Mouse (Mus musculus): ENCODE results near the gene Gm21972. TPM values are rescaled to one million over a fixed set of nuclear protein-coding genes. Genes with fewer than 3 reads are reported as not detected.

Gene Gm21972
- total RNA-seq, 2 experiments from 2014 or later = 0.91 to 6.3 TPM

GRCm38 (mm10) chr1:86160479-86160878 is 27.0 kb downstream of the Gm21972 start:
- no peak for DNase-seq (ENCODE audit: low spot score in 2 of 2)

GRCm38 (mm10) chr1:86161061-86161460 is 27.6 kb downstream of the Gm21972 start:
- no peak for DNase-seq (ENCODE audit: low spot score in 2 of 2)

- no peak for DNase-seq (ENCODE audit: low spot score in 2 of 2)
These were observed 41.2 kb downstream of the Gm21972 start for GRCm38 (mm10) chr1:86174602-86175001.

DNA sequence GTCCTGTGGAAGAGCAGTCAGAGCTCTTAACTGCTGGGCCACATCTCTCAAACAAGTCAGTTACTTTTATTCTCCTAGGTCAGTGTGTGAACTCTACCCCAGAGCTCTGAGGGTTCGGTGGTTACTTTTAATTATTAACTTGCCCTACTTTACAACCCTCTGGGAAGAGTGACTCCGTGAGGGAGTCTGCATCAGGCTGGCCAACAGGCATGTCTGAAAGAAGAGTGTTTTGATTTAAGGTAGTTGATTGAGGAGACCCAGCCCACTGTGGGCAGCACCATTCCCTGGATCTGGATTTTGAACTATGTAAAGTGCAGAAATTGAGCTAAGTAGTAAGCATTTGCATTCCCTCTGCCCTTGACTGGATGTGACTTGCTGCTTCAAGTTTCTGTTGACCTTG is 42.6 kb downstream of the Gm21972 start:
- no peak for DNase-seq (ENCODE audit: low spot score in 2 of 2)

DNA sequence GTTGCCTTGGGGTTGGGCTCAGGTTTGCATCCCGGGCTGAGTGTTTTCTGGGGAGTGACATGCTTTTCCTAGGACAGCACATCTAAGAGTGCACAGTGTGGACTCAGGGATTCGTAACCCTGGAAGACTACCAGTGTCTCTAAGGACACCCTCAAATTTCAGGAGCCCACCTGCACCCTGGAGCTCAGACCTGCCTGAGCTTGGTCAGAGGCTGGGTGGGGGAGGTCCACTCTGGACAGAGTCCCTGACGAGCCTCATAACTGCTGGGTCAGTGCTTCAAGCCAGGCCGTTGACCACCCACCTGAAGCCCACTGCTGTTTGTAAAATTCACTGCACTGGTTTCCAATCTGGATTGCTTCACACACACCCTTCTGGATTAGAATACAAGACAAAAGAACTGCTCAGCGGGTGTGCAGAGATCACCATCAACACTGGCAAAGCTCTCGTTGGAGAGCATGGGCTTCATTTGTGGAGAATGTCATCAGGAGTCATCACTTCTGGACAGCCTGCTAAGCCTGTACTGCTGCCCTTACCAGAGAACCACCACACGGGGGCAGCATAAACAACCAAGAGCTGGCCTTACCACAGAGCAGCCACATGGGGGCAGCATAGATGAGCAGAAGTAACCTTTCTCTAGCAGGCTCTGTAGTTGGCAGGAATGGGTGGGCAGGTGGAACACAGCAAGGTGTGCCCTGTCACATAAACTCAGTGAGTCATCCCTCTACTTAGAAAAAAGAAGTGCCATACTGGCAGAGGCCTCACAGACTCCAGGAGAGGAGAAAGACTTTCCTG is 45.2 kb downstream of the Gm21972 start:
- DNase-seq (ENCODE audit: low spot score in 2 of 2) = peak; percentile 86 to 87

DNA sequence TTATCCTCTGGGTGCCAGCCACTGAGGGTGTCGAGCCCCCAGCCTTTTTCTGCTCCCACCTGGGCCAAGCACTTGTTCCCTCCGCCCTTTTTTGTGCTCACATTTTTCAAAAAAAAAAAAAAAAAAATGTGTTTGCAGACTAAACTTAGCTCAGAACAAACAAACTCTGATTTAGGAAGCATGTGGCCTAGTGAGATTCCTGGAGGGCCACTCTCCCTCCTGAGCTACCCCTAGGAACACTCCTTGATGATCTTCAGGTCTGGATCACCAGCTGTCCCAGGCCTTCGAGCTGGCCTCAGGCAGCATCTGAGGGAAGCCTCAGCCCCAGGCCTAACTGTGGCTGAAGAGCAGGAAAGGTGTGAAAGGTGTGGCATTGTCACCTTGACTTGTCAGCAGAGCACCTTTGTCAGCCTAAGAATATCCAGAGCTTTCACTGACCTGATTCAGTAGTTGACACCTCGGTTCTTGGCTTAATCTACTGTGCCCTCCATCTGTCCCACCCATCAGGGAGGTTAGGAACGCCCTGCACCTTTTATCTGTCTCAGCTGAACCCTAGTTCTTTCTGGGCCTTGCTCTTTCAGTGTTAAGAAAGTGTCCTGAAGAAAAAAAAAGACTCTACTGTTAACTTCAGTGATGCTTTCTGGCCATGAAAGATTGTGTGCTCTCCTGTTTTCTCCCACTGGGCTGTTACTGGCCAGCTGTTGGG is 48.7 kb downstream of the Gm21972 start:
- DNase-seq (ENCODE audit: low spot score in 2 of 2) = no peak

DNA sequence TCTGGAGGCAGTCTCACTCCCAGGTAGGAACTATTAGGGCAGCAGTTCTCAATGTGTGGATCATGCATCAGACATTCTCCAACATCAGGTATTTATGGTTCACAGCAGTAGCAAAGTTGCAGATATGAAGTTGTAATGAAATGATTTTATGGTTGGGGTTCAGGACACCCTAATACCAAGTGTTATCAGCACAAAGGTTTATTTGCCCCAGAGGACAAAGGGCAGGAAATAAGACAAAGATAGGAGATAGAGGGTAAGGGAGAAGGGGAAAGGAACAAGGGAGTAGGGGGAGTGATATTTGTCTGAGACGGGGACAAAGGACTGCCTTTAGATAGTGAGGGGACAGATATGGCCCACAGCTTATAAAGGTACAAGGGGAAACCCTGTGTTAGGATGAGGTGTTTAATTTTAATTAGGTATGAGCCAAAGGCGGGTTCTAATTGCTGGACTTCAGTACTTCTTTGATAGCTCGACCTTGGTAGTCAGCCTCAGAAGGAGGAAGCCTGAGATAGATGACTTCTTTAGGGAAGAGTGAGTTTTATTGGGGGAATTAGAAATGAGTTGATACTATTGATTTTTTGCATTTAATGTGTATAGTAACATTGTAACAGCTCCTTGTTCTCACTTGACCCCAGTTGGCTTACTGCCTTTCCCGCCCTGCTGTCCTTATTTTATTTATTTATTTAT is 50.3 kb downstream of the Gm21972 start:
- no peak for DNase-seq (ENCODE audit: low spot score in 2 of 2)

DNA sequence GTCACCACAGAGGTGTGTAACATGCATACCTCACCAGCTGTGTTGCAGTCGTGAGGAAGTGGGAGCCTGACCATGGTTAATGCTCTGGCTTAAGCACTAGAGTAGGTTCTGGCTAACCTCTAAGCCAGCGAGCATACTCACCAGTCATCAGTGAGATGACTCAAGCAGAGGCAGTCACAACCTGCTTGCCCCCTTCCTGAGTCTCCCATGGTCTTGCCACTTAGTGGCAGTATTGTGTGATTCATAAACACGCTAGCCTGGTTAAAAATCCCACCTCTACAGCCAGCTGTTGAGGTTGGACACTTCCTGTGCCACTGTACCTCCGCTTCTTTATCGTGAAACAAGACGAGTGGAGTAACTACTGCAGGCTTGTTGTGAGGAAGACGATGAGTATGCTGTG is 53.3 kb downstream of the Gm21972 start:
- DNase-seq (ENCODE audit: low spot score in 2 of 2) = no peak

DNA sequence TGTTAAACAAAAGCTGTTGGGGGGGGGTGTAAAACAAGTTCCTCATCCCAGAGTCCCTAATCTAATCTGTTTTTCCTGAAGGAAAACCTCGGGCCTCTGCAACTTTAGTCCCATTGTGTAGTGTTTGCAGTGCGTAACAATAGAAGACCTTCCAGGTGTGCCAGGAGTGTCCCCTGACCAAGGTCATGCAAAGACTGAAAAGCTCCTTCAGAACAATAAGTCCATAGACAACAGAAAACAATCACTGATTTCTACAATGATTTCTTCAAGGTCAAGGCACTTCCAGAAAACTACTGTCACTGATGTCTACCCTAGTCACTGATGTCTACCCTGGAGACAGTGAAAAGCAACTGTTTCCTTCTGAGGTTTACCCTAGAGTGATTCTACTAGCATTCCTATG is 54.4 kb downstream of the Gm21972 start:
- no peak for DNase-seq (ENCODE audit: low spot score in 2 of 2)

- DNase-seq (ENCODE audit: low spot score in 2 of 2) = no peak
These were observed 54.8 kb downstream of the Gm21972 start for GRCm38 (mm10) chr1:86188271-86188670.

- no peak for DNase-seq (ENCODE audit: low spot score in 2 of 2)
These were observed 55.7 kb downstream of the Gm21972 start for GRCm38 (mm10) chr1:86189034-86189702.

- no peak for DNase-seq (ENCODE audit: low spot score in 2 of 2)
These were observed 57.4 kb downstream of the Gm21972 start for GRCm38 (mm10) chr1:86190843-86191242.

GRCm38 (mm10) chr1:86194044-86194443 is 60.6 kb downstream of the Gm21972 start:
- no peak for DNase-seq (ENCODE audit: low spot score in 2 of 2)

DNA sequence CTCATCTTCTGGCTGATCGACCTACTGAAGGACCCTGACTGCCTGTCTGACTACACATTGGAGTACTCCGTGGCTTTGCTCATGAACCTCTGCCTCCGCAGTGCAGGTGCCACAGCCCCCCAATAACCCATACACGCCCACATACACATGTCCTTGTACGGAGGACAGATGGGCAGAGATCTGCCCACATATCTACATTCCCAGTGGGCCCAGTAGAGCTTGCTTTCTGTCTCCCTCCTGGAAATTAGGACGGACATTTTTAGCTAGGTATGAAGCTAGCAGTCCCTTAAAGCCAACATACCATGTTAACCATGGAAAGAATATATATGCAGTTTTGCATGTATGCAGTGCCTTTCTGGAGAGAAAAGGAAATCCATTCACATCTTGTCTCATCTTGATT is 64.8 kb downstream of the Gm21972 start:
- DNase-seq (ENCODE audit: low spot score in 2 of 2) = no peak

DNA sequence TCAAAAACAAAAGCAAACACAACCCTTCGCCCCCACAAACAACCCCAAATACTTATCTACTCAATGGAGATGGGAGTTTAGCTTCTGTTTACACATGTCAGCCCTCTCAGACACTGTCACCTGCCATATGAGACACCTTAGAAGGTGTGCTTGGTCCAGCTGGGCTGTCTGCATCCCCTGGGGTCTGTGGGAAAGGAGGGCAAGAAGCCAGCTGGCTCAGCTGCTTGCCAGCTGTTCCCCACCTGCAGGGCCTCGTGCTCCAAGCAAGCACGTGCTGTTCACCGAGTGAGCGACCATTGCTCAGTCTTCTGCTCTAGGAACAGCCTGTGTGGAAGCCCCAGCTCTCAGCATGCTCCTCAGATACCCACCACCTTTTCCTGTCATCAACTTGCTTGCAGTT is 65.6 kb downstream of the Gm21972 start:
- no peak for DNase-seq (ENCODE audit: low spot score in 2 of 2)

- no peak for DNase-seq (ENCODE audit: low spot score in 2 of 2)
These were observed 67.9 kb downstream of the Gm21972 start for GRCm38 (mm10) chr1:86201312-86201711.

- no peak for DNase-seq (ENCODE audit: low spot score in 2 of 2)
These were observed 69.3 kb downstream of the Gm21972 start for GRCm38 (mm10) chr1:86202617-86203219.

DNA sequence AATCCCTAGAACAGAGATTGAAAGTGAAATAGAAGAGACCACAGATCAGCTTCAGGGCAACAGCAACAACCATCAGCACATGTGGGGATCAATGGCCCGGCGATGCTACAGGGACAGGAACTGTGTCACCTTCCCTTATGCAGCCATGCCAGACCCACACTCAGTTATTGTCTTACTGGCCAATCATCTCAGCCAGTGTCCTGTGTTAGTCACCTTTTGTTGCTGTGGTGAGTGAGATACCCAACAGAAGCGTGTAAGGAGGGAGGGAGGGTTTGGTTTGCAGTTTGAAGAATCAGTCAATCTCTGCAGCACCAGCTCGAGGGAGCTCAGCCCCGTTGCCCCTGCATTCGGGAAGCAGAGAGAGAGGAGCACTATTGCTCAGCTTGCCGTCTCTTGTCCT is 77.2 kb downstream of the Gm21972 start:
- DNase-seq (ENCODE audit: low spot score in 2 of 2) = no peak

DNA sequence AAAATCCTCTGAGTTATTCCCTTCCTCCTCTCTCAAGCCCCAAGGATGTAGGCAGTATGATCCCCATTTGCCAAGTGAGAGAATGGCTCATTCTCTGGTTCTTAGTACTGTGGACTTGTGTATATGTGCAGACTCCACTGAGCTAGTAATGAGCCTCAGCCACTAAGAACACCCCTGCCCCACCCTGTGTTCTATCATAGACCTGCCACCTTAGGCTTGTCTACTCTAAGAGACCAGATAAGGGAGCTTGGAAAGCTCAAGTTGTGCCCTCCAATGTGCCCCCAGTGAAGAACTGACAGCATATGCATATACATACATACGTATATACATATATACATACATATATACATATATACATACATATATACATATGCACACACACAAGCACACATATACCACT is 78.1 kb downstream of the Gm21972 start:
- DNase-seq (ENCODE audit: low spot score in 2 of 2) = no peak

Measured in layer of hippocampus, postnatal 10 days (tissue).